Mouse (Mus musculus) forebrain, postnatal 0 days (tissue): ENCODE results near the gene Ahctf1. TPM values are rescaled to one million over a fixed set of nuclear protein-coding genes. Genes with fewer than 3 reads are reported as not detected.

Experiments used
- ATAC-seq: fragments of 200-750 bp; cut with Nextera tagmentation; 2 replicates; pipeline ENCODE4 v1.8.0; 2017; ENCODE audit warnings: mild to moderate bottlenecking, moderate library complexity
- DNase-seq: peaks from one replicate; pipeline ENCODE4 v3.0.0-alpha.2; 2015
- H3K27ac ChIP-seq: fragments of 300-500 bp; sonication (generic); 2 replicates; pipeline ENCODE4 v1.5.1; 2014; ENCODE audit warnings: low read depth, mild to moderate bottlenecking, antibody characterized with exemption, low read length, moderate library complexity, mixed read lengths
- H3K27me3 ChIP-seq: fragments of 300-500 bp; sonication (generic); 2 replicates; pipeline ENCODE4 v1.6.1; 2014; ENCODE audit warnings: mild to moderate bottlenecking, low read length, mixed read lengths; ENCODE audit not compliant: insufficient read depth
- H3K36me3 ChIP-seq: fragments of 300-500 bp; sonication (generic); 2 replicates; pipeline ENCODE4 v1.6.1; 2014; ENCODE audit warnings: mild to moderate bottlenecking, moderate library complexity; ENCODE audit not compliant: insufficient read depth
- H3K4me1 ChIP-seq: fragments of 300-500 bp; sonication (generic); 2 replicates; pipeline ENCODE4 v1.6.1; 2014; ENCODE audit warnings: antibody characterized with exemption; ENCODE audit not compliant: insufficient read depth
- H3K4me2 ChIP-seq: fragments of 300-500 bp; sonication (generic); 2 replicates; pipeline ENCODE4 v1.6.1; 2014; ENCODE audit warnings: low read depth, mild to moderate bottlenecking, moderate library complexity
- H3K4me3 ChIP-seq: fragments of 300-500 bp; sonication (generic); 2 replicates; pipeline ENCODE4 v1.5.1; 2014; ENCODE audit warnings: low read depth, low read length, mixed read lengths
- H3K9ac ChIP-seq: fragments of 300-500 bp; sonication (generic); 2 replicates; pipeline ENCODE4 v1.6.1; 2014; ENCODE audit warnings: mild to moderate bottlenecking
- H3K9me3 ChIP-seq: fragments of 300-500 bp; sonication (generic); 2 replicates; pipeline ENCODE4 v1.6.1; 2016; ENCODE audit warnings: low read length
- CTCF ChIP-seq: sonication (generic); IDR thresholded peaks from 2 replicates; pipeline ENCODE4 v1.5.1; 2016; ENCODE audit warnings: antibody characterized with exemption, control low read depth, low read depth
- WGBS: fragments of 180-500 bp; shearing (Covaris S2); extraction: QIAGEN DNeasy Blood & Tissue Kit; methylation state at CpG from one replicate; pipeline ENCODE4 v1.1.7; 2014; 5-methylcytosine and 5-hydroxymethylcytosine counted together
- polyA plus RNA-seq: library from polyadenylated mRNA; unstranded; fragments of >200 nt; fragmentation: Nextera tagmentation; extraction: Ambion mirVana; gene quantifications from 2 replicates; pipeline ENCODE4 v1.2.1, GENCODE M21; 2015
- total RNA-seq: library from RNA; depleted of rRNA; stranded (reverse); fragments of >200 nt; gene quantifications from 2 replicates; pipeline ENCODE4 v1.2.3, GENCODE M21; 2014

Gene Ahctf1
- total and polyA plus RNA-seq, 2 experiments from 2014 or later = 8.0 to 41.8 TPM

DNA sequence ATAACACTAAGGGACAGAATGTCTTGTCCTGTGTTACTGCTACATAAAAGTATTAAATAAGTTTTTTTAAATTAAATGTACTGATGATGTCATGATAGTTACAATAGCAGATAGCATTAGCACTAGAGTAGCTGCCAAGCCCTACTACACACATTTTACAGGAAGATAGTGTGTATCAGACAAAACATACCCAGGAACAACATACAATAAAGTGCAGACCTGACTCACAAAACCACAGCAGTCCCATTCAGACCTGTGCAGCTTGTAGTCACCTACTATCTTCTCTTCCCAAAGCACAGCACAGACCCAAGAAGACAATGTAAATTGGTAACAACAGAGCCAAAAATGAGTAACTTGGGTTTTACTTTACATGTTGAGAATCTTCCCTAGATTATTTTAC is 47.0 kb downstream of the Ahctf1 start:
- TF ChIP-seq CTCF = no peak
- DNase-seq = no peak
- no peak for ATAC-seq
- H3K4me2 ChIP-seq = no peak overlapping the region
- no peak overlapping the region for H3K4me3 ChIP-seq
- H3K9me3 ChIP-seq = no peaks in the 10 kb centered on the region
- H3K9ac ChIP-seq = no peak overlapping the region
- no peaks in the 10 kb centered on the region for H3K4me1 ChIP-seq
- no peaks in the 10 kb centered on the region for H3K27me3 ChIP-seq
- no peak overlapping the region for H3K27ac ChIP-seq
- peaks cover 56% of the 10 kb centered on the region for H3K36me3 ChIP-seq

DNA sequence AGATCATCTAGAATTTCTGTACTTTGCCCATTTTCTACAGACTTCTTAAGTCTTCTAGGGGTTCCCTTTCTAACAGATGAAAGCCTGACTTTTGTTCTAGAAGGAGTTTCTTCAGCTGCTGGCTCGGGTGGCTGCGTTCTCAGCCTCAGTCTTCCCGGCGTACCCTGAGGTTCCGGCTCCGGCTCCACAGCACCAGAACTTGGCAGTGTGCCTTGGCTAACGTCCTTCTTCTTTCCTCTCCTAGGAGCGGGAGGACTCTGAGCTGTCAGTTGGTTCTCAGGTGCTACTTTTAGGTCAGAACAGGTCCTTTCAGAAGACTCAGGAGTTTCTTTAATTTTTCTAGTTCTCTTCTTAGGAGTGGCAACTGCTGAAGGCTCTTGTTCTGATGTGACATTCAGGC is 50.5 kb downstream of the Ahctf1 start:
- ATAC-seq (no peak), DNase-seq (no peak)
- no peak overlapping the region for H3K27ac ChIP-seq
- no peak overlapping the region for H3K9ac ChIP-seq
- WGBS = 95% methylated on average over 8 of the region's 8 CpGs
- no peaks in the 10 kb centered on the region for H3K9me3 ChIP-seq
- H3K4me2 ChIP-seq = no peak overlapping the region
- H3K4me1 ChIP-seq = no peaks in the 10 kb centered on the region
- no peaks in the 10 kb centered on the region for H3K27me3 ChIP-seq
- H3K4me3 ChIP-seq = no peak overlapping the region
- no peak for TF ChIP-seq CTCF
- H3K36me3 ChIP-seq = peaks cover 44% of the 10 kb centered on the region

GRCm38 (mm10) chr1:179752276-179752675 is 51.2 kb downstream of the Ahctf1 start:
- DNase-seq = no peak
- Histone ChIP-seq H3K27ac (no peak overlapping the region), H3K9ac (no peak overlapping the region), H3K4me2 (no peak overlapping the region), H3K4me1 (no peaks in the 10 kb centered on the region), H3K4me3 (no peak overlapping the region), H3K27me3 (no peaks in the 10 kb centered on the region), H3K9me3 (no peaks in the 10 kb centered on the region), H3K36me3 (peaks cover 44% of the 10 kb centered on the region)
- 97% methylated on average over 11 of the region's 11 CpGs for WGBS
- no peak for ATAC-seq
- no peak for TF ChIP-seq CTCF

DNA sequence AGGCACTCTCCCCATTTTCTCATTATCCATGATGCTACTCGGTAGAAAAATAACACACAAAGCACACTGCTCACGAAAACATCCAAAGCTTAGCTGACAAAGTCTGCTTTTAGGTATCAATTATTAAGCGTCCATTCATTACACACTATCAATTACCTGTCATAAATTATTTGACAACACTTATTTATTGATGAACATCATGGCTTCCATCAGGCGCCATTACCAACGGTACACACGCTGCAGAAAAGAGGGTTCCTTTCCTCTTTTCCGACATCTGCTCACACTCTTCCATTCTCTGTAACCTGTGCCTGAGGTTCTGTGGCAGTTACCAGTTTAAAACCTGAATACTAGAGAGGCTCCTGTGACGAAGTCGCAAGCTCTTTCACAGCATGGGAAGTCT is 58.3 kb downstream of the Ahctf1 start, which contains the start of gene Kif28:
Gene Kif28 (minus strand): TSS at position 101 of the 400 bp plus-strand sequence.
- ATAC-seq (no peak), DNase-seq (no peak)
- Histone ChIP-seq H3K4me3 (no peak within 1 kb of the TSS), H3K9me3 (no peaks in the 10 kb centered on the region), H3K27ac (no peak within 1 kb of the TSS), H3K36me3 (peaks cover 29% of the 10 kb centered on the region), H3K4me2 (no peak within 1 kb of the TSS), H3K4me1 (no peaks in the 10 kb centered on the region), H3K27me3 (no peaks in the 10 kb centered on the region), H3K9ac (no peak within 1 kb of the TSS)
- no peak for TF ChIP-seq CTCF
- 94% methylated on average over 9 of the region's 9 CpGs for WGBS

GRCm38 (mm10) chr1:179743593-179744193 is 59.8 kb downstream of the Ahctf1 start:
- Histone ChIP-seq H3K4me2 (no peak overlapping the region), H3K9me3 (no peaks in the 10 kb centered on the region), H3K27me3 (no peaks in the 10 kb centered on the region), H3K27ac (no peak overlapping the region), H3K4me3 (no peak overlapping the region), H3K9ac (no peak overlapping the region), H3K4me1 (no peaks in the 10 kb centered on the region), H3K36me3 (peaks cover 27% of the 10 kb centered on the region)
- ATAC-seq = no peak
- WGBS = 80% methylated on average over 4 of the region's 4 CpGs
- no peak for DNase-seq
- TF ChIP-seq CTCF = no peak

GRCm38 (mm10) chr1:179736483-179736882 is 67.0 kb downstream of the Ahctf1 start:
- ATAC-seq (no peak), DNase-seq (no peak)
- no peak overlapping the region for H3K9ac ChIP-seq
- no peaks in the 10 kb centered on the region for H3K4me1 ChIP-seq
- H3K27ac ChIP-seq = no peak overlapping the region
- no peaks in the 10 kb centered on the region for H3K36me3 ChIP-seq
- H3K27me3 ChIP-seq = no peaks in the 10 kb centered on the region
- H3K4me3 ChIP-seq = no peak overlapping the region
- TF ChIP-seq CTCF = no peak
- H3K9me3 ChIP-seq = no peaks in the 10 kb centered on the region
- 86% methylated on average over 3 of the region's 3 CpGs for WGBS
- H3K4me2 ChIP-seq = no peak overlapping the region

GRCm38 (mm10) chr1:179734500-179735474 is 68.7 kb downstream of the Ahctf1 start:
- ATAC-seq = peak; percentile 71
- WGBS = 44% methylated on average over 15 of the region's 15 CpGs

More at GRCm38 (mm10) chr1:179734500-179735474, 68.7 kb downstream of the Ahctf1 start:
- no peaks in the 10 kb centered on the region for H3K36me3 ChIP-seq
- H3K4me1 ChIP-seq = no peaks in the 10 kb centered on the region
- no peaks in the 10 kb centered on the region for H3K27me3 ChIP-seq
- H3K4me3 ChIP-seq = peak overlapping the region; percentile 2; the same call in 1 of the 2 replicates
- no peak overlapping the region for H3K9ac ChIP-seq
- no peaks in the 10 kb centered on the region for H3K9me3 ChIP-seq
- H3K4me2 ChIP-seq = no peak overlapping the region; the same call in 1 of the 2 replicates
- peak; percentile 72 for TF ChIP-seq CTCF
- no peak overlapping the region for H3K27ac ChIP-seq
- DNase-seq = peak; percentile 46
